Mouse (Mus musculus): ENCODE data around the gene Fpgs. TPM values are rescaled to one million over a fixed set of nuclear protein-coding genes. Genes with fewer than 3 reads are reported as not detected.

The Fpgs gene
- polyA plus RNA-seq, 1 experiment from 2014 or later: 32.0 TPM

DNA sequence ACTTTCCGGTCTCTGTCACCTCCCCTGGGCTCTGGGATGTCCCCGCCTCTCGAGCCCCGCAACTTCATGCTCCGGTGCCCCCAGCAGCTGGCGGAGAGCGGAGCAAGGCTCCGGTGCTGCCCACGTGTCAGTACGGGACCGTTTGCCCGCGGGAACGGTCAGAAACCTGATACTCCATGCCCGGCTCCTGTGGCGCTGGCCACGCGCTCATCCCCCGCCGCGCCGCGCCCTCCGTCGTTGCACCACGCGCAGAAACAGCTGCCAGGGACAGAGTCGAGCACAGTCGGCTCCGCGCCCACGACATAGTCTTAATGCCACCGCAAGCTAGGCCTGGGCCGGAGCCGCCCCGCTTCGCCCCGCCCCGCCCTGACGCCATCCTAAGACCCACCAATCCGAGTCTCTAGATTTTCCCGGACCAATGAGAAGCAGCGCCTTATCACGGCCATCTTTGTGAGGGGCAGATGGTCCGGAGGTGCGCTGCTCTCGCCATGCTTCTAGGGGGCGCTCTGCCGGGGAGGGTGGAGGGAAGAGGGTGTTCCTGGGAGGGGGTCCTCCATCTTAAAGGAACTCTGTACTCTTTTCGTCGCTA lies 10.0 kb downstream of the Fpgs start:
- Histone ChIP-seq H3K4me3 (ENCODE audit: low read length) (peak overlapping the region; percentile 80), H3K4me2 (ENCODE audit: low read depth, low read length) (peak overlapping the region; percentile 69), H3K27ac (ENCODE audit: low read length) (peak overlapping the region; percentile 77), H3K27me3 (replicated peaks; ENCODE audit: control insufficient read depth, insufficient read depth, low read length) (no peaks in the 10 kb centered on the region), H3K4me1 (ENCODE audit: control insufficient read depth, insufficient read depth, low read length) (peaks cover 20% of the 10 kb centered on the region), H3K36me3 (ENCODE audit: control insufficient read depth, insufficient read depth, low read length) (no peaks in the 10 kb centered on the region), H3K9me3 (ENCODE audit: control insufficient read depth, low read length) (no peaks in the 10 kb centered on the region), H3K9ac (ENCODE audit: low read depth, low read length) (peak overlapping the region; percentile 90)
- under 1% methylated on average over 51 of the region's 51 CpGs for WGBS
- peak; percentile 98 for ATAC-seq

DNA sequence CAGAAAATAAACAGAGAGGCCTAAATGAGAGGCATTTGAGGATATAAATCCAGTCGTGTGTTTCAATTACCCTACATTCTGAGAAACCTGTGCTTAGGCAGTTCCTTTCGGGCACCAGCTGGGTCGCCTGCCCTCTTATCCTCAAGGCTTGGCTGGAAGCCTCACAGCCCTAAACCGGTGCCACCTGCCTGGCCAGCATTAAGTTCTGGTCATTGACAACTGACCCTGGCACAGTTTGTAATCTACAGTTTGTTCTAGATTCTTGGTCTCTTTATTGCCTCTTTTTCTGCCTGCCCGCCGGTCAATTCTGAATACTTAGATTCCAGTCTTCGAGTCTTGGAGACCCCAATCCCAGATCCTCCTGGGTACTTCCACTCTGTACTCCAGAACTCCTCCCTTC lies 10.7 kb downstream of the Fpgs start:
- H3K27me3 ChIP-seq (replicated peaks; ENCODE audit: control insufficient read depth, insufficient read depth, low read length): no peaks in the 10 kb centered on the region
- ATAC-seq: no peak
- peak overlapping the region; percentile 69 for H3K4me2 ChIP-seq (ENCODE audit: low read depth, low read length)
- H3K9me3 ChIP-seq (ENCODE audit: control insufficient read depth, low read length): no peaks in the 10 kb centered on the region
- WGBS: 14% methylated on average over 7 of the region's 7 CpGs
- H3K4me3 ChIP-seq (ENCODE audit: low read length): peak overlapping the region; percentile 80
- no peaks in the 10 kb centered on the region for H3K36me3 ChIP-seq (ENCODE audit: control insufficient read depth, insufficient read depth, low read length)
- H3K9ac ChIP-seq (ENCODE audit: low read depth, low read length): peak overlapping the region; percentile 90
- H3K4me1 ChIP-seq (ENCODE audit: control insufficient read depth, insufficient read depth, low read length): peaks cover 20% of the 10 kb centered on the region
- H3K27ac ChIP-seq (ENCODE audit: low read length): no peak overlapping the region

DNA sequence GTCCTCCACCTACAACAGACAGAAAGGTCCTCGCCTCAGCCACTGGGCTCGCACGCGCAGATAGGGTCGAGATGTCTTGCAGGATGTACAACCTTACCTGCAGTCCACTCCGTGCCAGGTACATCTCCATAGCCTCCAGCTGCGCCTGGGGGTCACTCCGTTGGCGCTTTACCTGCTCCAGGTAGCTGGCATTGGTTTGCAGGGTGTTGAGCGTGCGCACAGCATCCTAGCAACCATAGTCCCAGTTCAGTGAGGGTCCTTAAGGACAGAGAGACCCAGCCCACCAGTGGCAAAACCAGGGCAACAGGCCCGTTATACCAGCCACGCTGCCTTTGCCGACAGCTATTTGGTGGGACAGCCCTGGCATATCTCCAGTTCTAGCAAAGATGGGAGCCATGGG lies 11.4 kb downstream of the Fpgs start:
- 0 out of 2 replicates have a peak overlapping the region, but pooled peaks have one; percentile 80 for H3K4me3 ChIP-seq (ENCODE audit: low read length)
- ATAC-seq: no peak

DNA sequence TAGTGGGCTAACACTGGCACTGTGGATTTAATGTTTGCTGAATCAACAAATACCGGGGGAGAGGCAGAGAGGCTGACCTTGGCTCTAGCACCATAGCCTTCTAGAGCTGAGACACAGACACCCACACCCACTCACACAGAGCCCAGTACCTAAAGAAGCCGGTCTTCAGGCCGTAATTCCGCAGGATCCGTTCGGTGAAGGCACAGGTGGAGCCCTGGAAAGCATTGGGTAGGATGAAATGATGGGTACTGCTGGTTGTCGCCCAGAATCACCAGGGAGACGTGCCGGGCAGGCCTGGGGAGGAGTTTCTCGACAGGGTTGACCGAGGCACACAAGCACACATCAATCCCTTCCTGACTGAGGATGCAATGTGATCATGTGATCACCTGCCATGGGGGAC lies 12.9 kb downstream of the Fpgs start:
- WGBS: 66% methylated on average over 11 of the region's 11 CpGs
- H3K27me3 ChIP-seq (replicated peaks; ENCODE audit: control insufficient read depth, insufficient read depth, low read length): no peaks in the 10 kb centered on the region

More for the DNA sequence above, 11.4 kb downstream of the Fpgs start:
- WGBS: 93% methylated on average over 14 of the region's 14 CpGs
- Histone ChIP-seq H3K27ac (ENCODE audit: low read length) (no peak overlapping the region), H3K9ac (ENCODE audit: low read depth, low read length) (peak overlapping the region; percentile 90; the same call in 1 of the 2 replicates), H3K27me3 (replicated peaks; ENCODE audit: control insufficient read depth, insufficient read depth, low read length) (no peaks in the 10 kb centered on the region), H3K9me3 (ENCODE audit: control insufficient read depth, low read length) (no peaks in the 10 kb centered on the region), H3K4me2 (ENCODE audit: low read depth, low read length) (peak overlapping the region; percentile 69; the same call in 1 of the 2 replicates), H3K36me3 (ENCODE audit: control insufficient read depth, insufficient read depth, low read length) (peaks cover 5% of the 10 kb centered on the region; the same call in 1 of the 2 replicates), H3K4me1 (ENCODE audit: control insufficient read depth, insufficient read depth, low read length) (peaks cover 20% of the 10 kb centered on the region)

DNA sequence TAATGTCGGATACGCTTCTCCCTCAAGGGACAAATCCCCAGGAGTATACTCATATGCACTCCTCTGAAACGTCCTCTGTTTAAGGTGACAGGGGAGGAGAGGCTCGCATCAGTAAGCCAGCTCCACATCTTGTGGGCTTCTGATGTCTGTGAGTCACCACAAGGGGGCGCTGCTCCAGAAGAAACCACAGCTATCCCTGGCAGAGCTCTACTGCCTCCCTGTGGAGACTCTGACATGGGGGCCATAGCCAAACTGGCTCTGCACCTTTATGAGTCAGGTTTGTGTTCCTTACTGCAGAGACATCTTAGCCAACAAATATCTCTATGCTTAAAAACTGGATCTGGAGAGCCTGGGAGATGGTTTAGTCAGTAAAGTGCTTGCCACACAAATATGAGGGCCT lies 14.5 kb downstream of the Fpgs start:
- no peak overlapping the region for H3K27ac ChIP-seq (ENCODE audit: low read length)
- H3K4me3 ChIP-seq (ENCODE audit: low read length): no peak overlapping the region
- H3K4me1 ChIP-seq (ENCODE audit: control insufficient read depth, insufficient read depth, low read length): peaks cover 26% of the 10 kb centered on the region
- H3K27me3 ChIP-seq (replicated peaks; ENCODE audit: control insufficient read depth, insufficient read depth, low read length): no peaks in the 10 kb centered on the region
- no peak overlapping the region for H3K4me2 ChIP-seq (ENCODE audit: low read depth, low read length)
- no peaks in the 10 kb centered on the region for H3K9me3 ChIP-seq (ENCODE audit: control insufficient read depth, low read length)
- peaks cover 21% of the 10 kb centered on the region for H3K36me3 ChIP-seq (ENCODE audit: control insufficient read depth, insufficient read depth, low read length)
- ATAC-seq: no peak
- no peak overlapping the region for H3K9ac ChIP-seq (ENCODE audit: low read depth, low read length)
- 26% methylated on average over 5 of the region's 5 CpGs for WGBS

More for the DNA sequence above, 12.9 kb downstream of the Fpgs start:
- H3K27ac ChIP-seq (ENCODE audit: low read length): no peak overlapping the region
- peaks cover 10% of the 10 kb centered on the region; the same call in 1 of the 2 replicates for H3K36me3 ChIP-seq (ENCODE audit: control insufficient read depth, insufficient read depth, low read length)
- no peak overlapping the region for H3K4me3 ChIP-seq (ENCODE audit: low read length)
- no peaks in the 10 kb centered on the region for H3K9me3 ChIP-seq (ENCODE audit: control insufficient read depth, low read length)
- no peak for ATAC-seq
- H3K9ac ChIP-seq (ENCODE audit: low read depth, low read length): 0 out of 2 replicates have a peak overlapping the region, but pooled peaks have one; percentile 37
- no peak overlapping the region for H3K4me2 ChIP-seq (ENCODE audit: low read depth, low read length)
- H3K4me1 ChIP-seq (ENCODE audit: control insufficient read depth, insufficient read depth, low read length): peaks cover 23% of the 10 kb centered on the region

DNA sequence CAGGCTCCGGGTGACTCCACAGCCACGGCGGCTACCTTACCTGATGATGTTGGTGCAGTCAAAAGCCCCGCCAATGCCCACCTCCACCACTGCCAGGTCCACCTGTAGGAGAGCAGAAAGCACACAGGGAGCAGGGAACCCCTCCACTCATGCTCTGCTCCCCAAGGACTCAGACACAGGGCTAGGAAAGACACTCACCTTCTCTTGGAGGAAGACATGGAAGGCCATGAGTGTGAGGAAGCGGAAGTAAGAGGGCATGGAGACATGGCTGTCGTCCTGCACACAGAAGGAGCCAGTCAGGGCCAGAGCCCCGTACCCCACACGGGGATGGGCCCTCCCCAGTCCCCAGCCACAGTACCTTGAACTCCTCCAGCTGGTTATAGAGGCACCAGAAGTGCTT lies 16.4 kb downstream of the Fpgs start:
- Histone ChIP-seq H3K27me3 (replicated peaks; ENCODE audit: control insufficient read depth, insufficient read depth, low read length) (no peaks in the 10 kb centered on the region), H3K9me3 (ENCODE audit: control insufficient read depth, low read length) (no peaks in the 10 kb centered on the region), H3K4me3 (ENCODE audit: low read length) (no peak overlapping the region), H3K4me1 (ENCODE audit: control insufficient read depth, insufficient read depth, low read length) (peaks cover 17% of the 10 kb centered on the region), H3K9ac (ENCODE audit: low read depth, low read length) (no peak overlapping the region), H3K4me2 (ENCODE audit: low read depth, low read length) (no peak overlapping the region), H3K36me3 (ENCODE audit: control insufficient read depth, insufficient read depth, low read length) (peaks cover 21% of the 10 kb centered on the region), H3K27ac (ENCODE audit: low read length) (no peak overlapping the region)
- WGBS: 93% methylated on average over 8 of the region's 8 CpGs
- no peak for ATAC-seq

DNA sequence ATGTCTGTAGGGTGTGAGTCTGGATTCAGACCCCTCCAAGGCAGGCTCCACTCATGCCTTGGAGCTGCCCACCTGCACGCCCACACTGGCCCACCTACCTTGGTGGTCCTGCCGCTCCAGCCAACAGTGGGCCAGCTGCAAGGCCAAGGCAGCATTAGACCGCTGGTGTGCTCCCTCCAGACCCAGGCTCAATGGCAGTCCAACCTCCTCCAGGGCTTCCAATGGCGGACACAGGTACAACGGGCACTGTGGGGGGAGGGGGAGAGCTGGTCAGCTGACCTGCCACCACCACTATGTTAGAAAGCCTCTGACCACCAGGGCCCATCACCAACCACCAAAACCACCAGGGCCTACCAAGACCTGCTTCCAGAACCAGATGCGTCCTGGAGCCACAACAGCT lies 17.3 kb downstream of the Fpgs start:
- Histone ChIP-seq H3K9me3 (ENCODE audit: control insufficient read depth, low read length) (no peaks in the 10 kb centered on the region), H3K4me1 (ENCODE audit: control insufficient read depth, insufficient read depth, low read length) (peaks cover 20% of the 10 kb centered on the region), H3K4me3 (ENCODE audit: low read length) (no peak overlapping the region), H3K9ac (ENCODE audit: low read depth, low read length) (0 out of 2 replicates have a peak overlapping the region, but pooled peaks have one; percentile 24), H3K4me2 (ENCODE audit: low read depth, low read length) (no peak overlapping the region), H3K27ac (ENCODE audit: low read length) (peak overlapping the region; percentile 52; the same call in 1 of the 2 replicates), H3K27me3 (replicated peaks; ENCODE audit: control insufficient read depth, insufficient read depth, low read length) (no peaks in the 10 kb centered on the region), H3K36me3 (ENCODE audit: control insufficient read depth, insufficient read depth, low read length) (peaks cover 21% of the 10 kb centered on the region)
- no peak for ATAC-seq
- WGBS: 86% methylated on average over 6 of the region's 6 CpGs

DNA sequence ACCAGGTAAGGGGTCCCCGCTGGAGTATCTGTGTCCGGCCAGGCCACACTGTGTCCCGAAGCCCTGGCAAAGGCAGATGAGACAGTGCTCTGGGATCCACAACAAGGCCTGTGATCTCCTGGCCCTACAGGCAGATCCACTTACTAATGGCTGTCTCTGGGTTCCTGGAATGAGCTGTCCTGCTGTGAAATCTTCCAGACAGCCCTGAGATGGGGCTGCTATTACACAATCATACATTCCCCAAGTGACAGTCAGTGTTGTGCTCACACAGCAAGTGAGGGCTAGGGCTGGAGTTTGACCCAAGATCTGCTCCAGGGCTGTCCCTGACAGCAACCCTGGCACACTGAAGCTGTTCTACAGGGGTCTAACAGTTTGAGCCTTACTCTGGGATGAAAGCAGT lies 18.1 kb downstream of the Fpgs start:
- no peak overlapping the region; the same call in 1 of the 2 replicates for H3K9ac ChIP-seq (ENCODE audit: low read depth, low read length)
- peak; percentile 39; the same call in 1 of the 2 replicates for ATAC-seq
- H3K4me2 ChIP-seq (ENCODE audit: low read depth, low read length): no peak overlapping the region
- peaks cover 22% of the 10 kb centered on the region for H3K4me1 ChIP-seq (ENCODE audit: control insufficient read depth, insufficient read depth, low read length)
- H3K9me3 ChIP-seq (ENCODE audit: control insufficient read depth, low read length): no peaks in the 10 kb centered on the region
- H3K36me3 ChIP-seq (ENCODE audit: control insufficient read depth, insufficient read depth, low read length): peaks cover 21% of the 10 kb centered on the region
- no peak overlapping the region for H3K4me3 ChIP-seq (ENCODE audit: low read length)
- H3K27me3 ChIP-seq (replicated peaks; ENCODE audit: control insufficient read depth, insufficient read depth, low read length): no peaks in the 10 kb centered on the region
- WGBS: 81% methylated on average over 3 of the region's 3 CpGs
- H3K27ac ChIP-seq (ENCODE audit: low read length): peak overlapping the region; percentile 52

DNA sequence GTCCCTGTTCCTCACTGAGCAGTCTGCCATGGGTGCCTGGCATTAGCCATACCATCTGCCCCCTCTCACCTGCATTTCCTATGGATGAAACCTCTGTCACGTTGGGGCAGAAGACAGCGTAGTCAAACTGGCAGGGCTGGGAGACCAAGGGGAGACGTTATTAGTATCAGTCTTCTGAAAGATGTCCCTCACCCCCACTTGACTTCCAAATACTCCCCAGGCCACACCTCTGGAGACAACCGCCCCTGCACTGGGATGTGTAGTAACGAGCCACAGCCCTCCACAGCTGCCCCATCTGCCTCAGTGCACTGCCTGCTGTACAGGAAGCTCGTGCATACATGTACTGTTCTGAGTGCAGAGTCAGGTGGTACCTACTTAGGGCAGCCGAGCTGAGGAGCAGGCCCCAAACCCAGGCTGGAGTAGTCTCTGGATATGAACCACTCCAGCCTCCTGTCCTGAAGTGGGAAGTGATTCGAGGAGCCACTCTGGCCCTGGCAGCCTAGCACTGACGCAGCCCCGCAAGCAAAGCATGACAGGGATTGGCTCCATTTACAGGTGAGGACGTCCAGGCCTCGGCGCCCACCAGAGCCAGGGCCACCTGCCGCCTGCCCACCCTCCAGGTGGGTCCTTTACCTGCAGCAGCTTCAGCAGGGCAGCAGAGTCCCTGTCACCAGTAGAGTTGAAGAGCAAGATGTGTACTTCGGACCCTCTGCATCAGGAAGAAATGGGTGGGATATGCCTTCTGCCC lies 19.1 kb downstream of the Fpgs start:
- H3K27me3 ChIP-seq (replicated peaks; ENCODE audit: control insufficient read depth, insufficient read depth, low read length): no peaks in the 10 kb centered on the region
- ATAC-seq: no peak
- H3K36me3 ChIP-seq (ENCODE audit: control insufficient read depth, insufficient read depth, low read length): peaks cover 21% of the 10 kb centered on the region

More for the DNA sequence above, 19.1 kb downstream of the Fpgs start:
- Histone ChIP-seq H3K9ac (ENCODE audit: low read depth, low read length) (no peak overlapping the region), H3K4me1 (ENCODE audit: control insufficient read depth, insufficient read depth, low read length) (peaks cover 28% of the 10 kb centered on the region), H3K4me2 (ENCODE audit: low read depth, low read length) (no peak overlapping the region), H3K9me3 (ENCODE audit: control insufficient read depth, low read length) (no peaks in the 10 kb centered on the region), H3K4me3 (ENCODE audit: low read length) (no peak overlapping the region), H3K27ac (ENCODE audit: low read length) (no peak overlapping the region; the same call in 1 of the 2 replicates)
- 88% methylated on average over 15 of the region's 15 CpGs for WGBS
